In genomic region chr5:100476328-100476727, GRCm38 (mm10) we compare ENCODE assay signal across 17 mouse cellular contexts. TPM values are rescaled to one million over a fixed set of nuclear protein-coding genes. Genes with fewer than 3 reads are reported as not detected.
A peak's percentile ranks its signal among the peaks of the same experiment; 100 is the strongest.
DNase-seq lines count a peak whose midpoint lies in the region; ATAC-seq and TF ChIP-seq lines count a peak whose summit lies in the region.
"Had no signal": no experiment of that assay in that cellular context is flagged by ENCODE, and none has a peak within 500 bp of the region (broad histone marks: within the 10 kb centered on the region; RNA-seq: fewer than 3 reads in every experiment).

No protein-coding gene starts in this region.

- TF ChIP-seq CTCF in layer of hippocampus, adult 2 months (conservative IDR thresholded peaks at IDR 0.05), result peak; percentile 36
- peak; percentile 23; the same call in 1 of the 2 replicates for TF ChIP-seq CTCF in E14TG2a.4 (conservative IDR thresholded peaks at IDR 0.05; ENCODE audit: low read length)

- H3K27ac ChIP-seq in layer of hippocampus, adult 2 months, result no peak overlapping the region
- H3K27ac ChIP-seq in heart, embryonic 10.5 days, result no peak overlapping the region
- H3K27ac ChIP-seq: embryonic facial prominence, embryonic 12.5 days; hindbrain, embryonic 14.5 days; limb, embryonic 12.5 days had no signal

- H3K36me3 ChIP-seq in E14TG2a.4 (ENCODE audit: insufficient read depth, low read length), result peaks cover 49% of the 10 kb centered on the region
- H3K36me3 ChIP-seq in heart, embryonic 10.5 days, result peaks cover 48% of the 10 kb centered on the region

- ATAC-seq in hematopoietic stem cell, adult 5-6 weeks (replicated peaks in 1 of 2; ENCODE audit: insufficient read depth in 1 of 2, low FRiP score in 2 of 2, low TSS enrichment in 1 of 2, low read depth in 1 of 2, poor library complexity in 2 of 2, severe bottlenecking in 2 of 2), result peak; percentile 37 to 48; a peak in 2 of 4 replicates
- ATAC-seq: midbrain, embryonic 16.5 days had no signal

- WGBS in heart, embryonic 10.5 days, result 86% methylated on average over 3 of the region's 3 CpGs

- H3K27me3 ChIP-seq in E14TG2a.4 (ENCODE audit: insufficient read depth, low read length), result no peaks in the 10 kb centered on the region
- H3K27me3 ChIP-seq in heart, embryonic 10.5 days (ENCODE audit: insufficient read depth, poor library complexity, severe bottlenecking), result no peaks in the 10 kb centered on the region
- H3K27me3 ChIP-seq: embryonic facial prominence, embryonic 12.5 days; heart, embryonic 12.5 days; limb, embryonic 12.5 days had no signal

- H3K9me3 ChIP-seq in E14TG2a.4 (ENCODE audit: low read length), result no peaks in the 10 kb centered on the region
- no peaks in the 10 kb centered on the region for H3K9me3 ChIP-seq in heart, embryonic 10.5 days
- H3K9me3 ChIP-seq: embryonic facial prominence, embryonic 12.5 days; G1E; heart, embryonic 12.5 days; limb, embryonic 12.5 days had no signal

- H3K4me3 ChIP-seq in layer of hippocampus, adult 2 months, result no peak overlapping the region
- H3K4me3 ChIP-seq in E14TG2a.4 (replicated peaks; ENCODE audit: low read length), result no peak overlapping the region
- no peak overlapping the region for H3K4me3 ChIP-seq in heart, embryonic 10.5 days
- H3K4me3 ChIP-seq: embryonic facial prominence, embryonic 12.5 days; heart, embryonic 12.5 days; limb, embryonic 12.5 days had no signal

- DNase-seq in layer of hippocampus, adult 2 months (ENCODE audit: low spot score in 2 of 2), result no peak
- no peak for DNase-seq in layer of hippocampus, adult 9-11 months
- DNase-seq in 3T3-L1 (ENCODE audit: low read depth, low spot score), result peak; percentile 27
- no peak for DNase-seq in neural tube, embryonic 10.5 days (ENCODE audit: extremely low spot score, low spot score)
- DNase-seq in heart, embryonic 10.5 days (ENCODE audit: low spot score), result no peak
- no peak for DNase-seq in frontal cortex, postnatal 14 days (ENCODE audit: low spot score in 2 of 2)
- DNase-seq: cerebellum, postnatal 14 days; kidney, postnatal 10 days; layer of hippocampus, postnatal 36 days had no signal

- H3K4me1 ChIP-seq in E14TG2a.4 (replicated peaks; ENCODE audit: low read depth, low read length), result peaks cover 9% of the 10 kb centered on the region
- H3K4me1 ChIP-seq in heart, embryonic 10.5 days, result no peaks in the 10 kb centered on the region
- H3K4me1 ChIP-seq: embryonic facial prominence, embryonic 12.5 days; heart, embryonic 12.5 days; limb, embryonic 12.5 days had no signal

RNA-seq across cellular contexts. Expression of gene Lin54, which starts 24.1 kb away (rescaled TPM):
- total RNA-seq in layer of hippocampus, adult 2 months (2021), result 10 to 100 TPM; 16.2 to 19.0 TPM
- total RNA-seq in hematopoietic stem cell, adult 5-6 weeks (2017), result 27.6 and 37.5 TPM in 2 replicates
- 10.4 and 13.4 TPM in 2 replicates for polyA plus RNA-seq in heart, embryonic 10.5 days (2016; fragmentation: Nextera tagmentation; extraction: Ambion mirVana)

RNA-seq across cellular contexts. Expression of gene Cops4, which starts 41.8 kb away (rescaled TPM):
- 10 to 100 TPM; 78.8 to 81.4 TPM for total RNA-seq in layer of hippocampus, adult 2 months (2021)
- 117 and 166 TPM in 2 replicates for total RNA-seq in hematopoietic stem cell, adult 5-6 weeks (2017)
- 172 and 203 TPM in 2 replicates for polyA plus RNA-seq in heart, embryonic 10.5 days (2016; fragmentation: Nextera tagmentation; extraction: Ambion mirVana)
